Mouse (Mus musculus) testis, postnatal 10 days (tissue): ENCODE measurements around the gene Shb.

Source experiments
- DNase-seq: peaks from one replicate; pipeline ENCODE4 v3.0.0; 2021; ENCODE audit warnings: low spot score

Shb gene

GRCm38 (mm10) chr4:45527562-45528354 lies 4.5 kb downstream of the Shb start:
- DNase-seq = peak; percentile 68

DNA sequence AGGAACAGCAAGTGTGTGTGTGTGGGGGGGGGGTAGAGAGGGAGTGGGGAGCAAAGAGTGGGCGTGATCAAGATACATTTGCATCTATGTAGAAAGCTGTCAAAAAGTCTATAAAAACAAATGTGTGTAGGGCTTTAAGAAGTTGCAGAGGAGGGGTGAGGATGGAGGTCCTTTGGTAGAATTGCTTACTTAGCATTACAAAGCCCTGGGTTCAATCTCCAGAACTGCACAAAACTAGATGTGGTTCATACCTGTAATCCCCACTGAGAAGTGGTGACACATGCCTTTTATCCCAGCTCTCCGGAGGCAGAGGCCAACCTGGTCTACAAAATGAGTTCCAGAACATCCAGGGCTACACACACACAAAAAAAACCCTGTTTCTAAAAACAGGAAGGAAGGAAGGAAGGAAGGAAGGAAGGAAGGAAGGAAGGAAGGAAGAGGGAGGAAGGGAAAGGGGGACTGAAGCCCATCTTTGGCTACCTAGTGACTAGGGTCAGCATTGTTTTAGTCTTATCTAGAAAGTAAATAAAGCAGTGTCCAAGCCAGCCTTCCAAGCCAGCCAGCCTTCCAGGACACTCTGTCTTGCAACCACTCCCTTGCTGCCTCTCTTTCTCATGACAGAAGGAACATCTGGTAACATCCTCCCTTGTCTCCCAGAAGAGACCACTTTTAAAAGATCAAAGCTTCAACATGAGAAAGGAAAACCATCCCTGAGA lies 5.3 kb downstream of the Shb start:
- no peak for DNase-seq

GRCm38 (mm10) chr4:45526175-45526574 lies 6.1 kb downstream of the Shb start:
- DNase-seq = no peak

DNA sequence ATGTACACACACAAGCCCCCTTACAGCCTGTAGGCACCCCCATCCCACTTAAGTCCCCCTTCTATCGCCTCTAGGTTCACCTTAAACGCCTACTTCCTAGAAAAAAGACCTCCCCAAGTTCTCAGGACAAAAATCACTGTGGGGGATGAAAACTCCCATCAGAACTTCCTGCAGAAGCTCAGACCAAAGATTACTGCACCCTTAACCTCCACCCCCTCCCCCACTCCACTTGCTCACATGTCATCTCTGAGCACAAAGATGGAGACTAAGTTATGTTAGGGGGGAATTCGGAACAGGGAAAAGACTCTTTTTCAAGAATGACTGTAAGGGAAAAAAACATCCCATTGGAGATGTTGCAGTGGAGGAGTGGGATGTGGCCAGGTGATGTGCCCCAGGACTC lies 6.7 kb downstream of the Shb start:
- no peak for DNase-seq

DNA sequence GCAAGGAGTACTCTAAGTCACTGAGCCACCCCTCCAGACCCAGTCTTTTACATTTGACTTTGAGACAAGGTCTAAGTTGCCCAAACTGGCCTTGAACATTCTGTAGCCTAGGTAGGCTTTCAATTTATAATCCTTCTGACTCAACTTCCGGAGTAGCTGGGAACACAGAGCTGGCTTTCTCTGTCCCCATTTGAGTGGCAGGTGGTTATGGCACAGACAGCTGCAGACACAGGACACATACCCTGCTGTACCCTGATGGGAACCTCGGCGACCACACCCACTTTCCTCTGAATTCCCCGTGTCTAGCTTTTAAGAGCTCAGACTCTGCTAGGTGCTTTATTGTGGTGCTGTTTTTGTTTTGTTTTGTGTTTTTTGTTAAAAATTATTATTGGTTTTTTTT lies 7.7 kb downstream of the Shb start:
- no peak for DNase-seq

- DNase-seq = no peak
Measured at GRCm38 (mm10) chr4:45523360-45523759, 8.9 kb downstream of the Shb start.

DNA sequence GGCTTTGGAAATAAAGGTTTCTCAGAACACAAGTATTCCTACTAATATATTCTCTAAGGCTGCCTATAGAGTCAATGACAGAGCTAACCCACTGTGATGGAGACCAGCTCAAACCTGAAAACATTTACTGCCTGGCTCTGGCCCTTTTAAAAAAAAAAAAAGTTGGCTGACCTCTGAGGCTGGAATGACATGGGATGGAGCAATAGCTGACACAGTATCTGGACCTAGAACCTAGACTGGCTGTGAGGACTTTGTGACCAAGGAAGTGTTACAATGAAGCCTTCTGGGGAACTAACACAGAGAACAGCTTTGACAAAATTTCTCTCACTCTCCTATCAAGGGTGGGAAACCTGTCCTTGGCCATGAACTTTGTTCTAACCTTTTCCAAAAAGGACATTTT lies 9.3 kb downstream of the Shb start:
- DNase-seq = no peak

- no peak for DNase-seq
Measured at GRCm38 (mm10) chr4:45522583-45522900, 9.7 kb downstream of the Shb start.

- no peak for DNase-seq
Measured at GRCm38 (mm10) chr4:45521705-45522582, 10.3 kb downstream of the Shb start.

DNA sequence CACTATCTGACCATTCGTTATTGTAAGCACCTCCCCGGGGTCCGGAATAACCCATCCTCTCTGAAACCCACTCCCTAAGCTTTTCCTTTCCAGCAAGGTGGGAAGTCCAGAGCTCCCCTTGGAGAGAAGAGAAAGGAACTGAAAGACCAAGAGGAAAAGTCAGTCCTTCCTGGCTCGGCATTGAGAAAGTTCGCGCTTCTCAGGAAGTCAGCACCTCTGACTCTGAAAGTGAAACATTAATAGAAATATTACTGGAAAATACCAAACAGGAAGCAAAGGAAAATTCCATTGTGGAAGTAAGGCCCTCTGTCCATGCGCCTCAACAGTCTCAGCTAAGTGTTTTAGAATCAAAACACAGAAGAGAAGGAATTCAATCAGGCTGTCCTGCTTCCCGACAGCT lies 11.9 kb downstream of the Shb start:
- DNase-seq = no peak

DNA sequence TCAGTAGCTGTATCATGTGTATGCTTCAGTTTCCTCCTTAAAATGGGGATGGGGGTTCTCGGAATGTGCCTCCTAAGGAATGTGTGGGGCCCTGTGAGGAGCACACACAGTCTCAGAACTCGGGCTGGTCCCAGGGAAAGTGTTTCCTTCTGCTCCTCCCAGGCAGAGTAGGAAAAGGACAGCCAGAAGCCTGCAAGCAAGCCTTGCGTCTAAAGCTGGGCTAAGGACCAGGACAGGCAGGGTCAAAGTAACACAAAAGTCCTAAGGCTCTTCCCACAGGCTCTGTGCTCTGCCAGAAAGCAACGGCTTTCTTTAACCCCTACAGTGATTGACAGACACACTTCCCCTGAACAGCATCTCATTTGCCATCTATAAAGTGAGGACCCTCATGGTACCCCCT lies 14.9 kb downstream of the Shb start:
- no peak for DNase-seq

GRCm38 (mm10) chr4:45515894-45516293 lies 16.4 kb downstream of the Shb start:
- no peak for DNase-seq

GRCm38 (mm10) chr4:45514406-45514805 lies 17.9 kb downstream of the Shb start:
- no peak for DNase-seq

DNA sequence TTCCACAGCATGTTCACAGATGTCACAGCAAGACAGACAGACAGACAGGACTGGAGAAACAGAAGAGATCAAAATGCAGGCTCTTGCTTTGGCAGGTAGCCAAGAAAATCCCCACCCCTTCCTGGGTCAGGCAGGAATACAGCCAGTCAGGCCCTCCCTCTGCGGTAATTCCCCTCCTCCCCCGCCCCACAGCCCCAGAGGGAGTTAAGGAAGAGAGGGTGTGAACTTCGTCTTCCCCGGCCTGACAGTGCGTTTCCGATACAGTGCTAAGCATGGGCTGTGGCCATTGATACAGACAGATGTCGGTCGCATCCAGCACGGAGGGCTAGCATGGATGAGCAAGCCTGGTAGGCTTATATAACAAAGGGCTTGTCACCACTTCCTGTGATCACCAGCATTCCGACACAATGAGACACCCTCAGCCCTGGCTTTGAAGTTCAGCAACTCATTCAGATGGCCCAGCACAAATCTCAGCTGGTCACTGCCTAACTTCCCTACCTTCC lies 18.4 kb downstream of the Shb start:
- DNase-seq = peak; percentile 67

DNA sequence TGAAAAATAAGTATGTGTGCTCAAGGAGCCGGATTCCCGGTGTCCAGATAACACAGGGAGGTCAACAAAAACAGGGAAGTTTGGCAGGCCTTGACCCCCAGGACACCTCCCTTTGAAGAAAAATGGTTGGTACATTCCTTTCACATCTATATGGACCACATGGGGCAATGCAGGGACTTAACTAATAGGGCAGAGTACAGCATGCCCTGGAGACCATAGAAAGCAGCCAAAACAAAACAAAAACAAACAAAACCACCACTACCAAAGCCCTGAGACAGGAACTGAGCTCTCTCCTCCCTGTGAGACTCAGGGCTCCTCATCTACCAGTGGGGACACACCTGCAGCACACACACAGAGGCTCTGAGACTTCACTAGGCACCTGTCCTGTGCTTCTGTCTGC lies 18.9 kb downstream of the Shb start:
- DNase-seq = no peak

GRCm38 (mm10) chr4:45510163-45510562 lies 22.1 kb downstream of the Shb start:
- DNase-seq = peak; percentile 73

DNA sequence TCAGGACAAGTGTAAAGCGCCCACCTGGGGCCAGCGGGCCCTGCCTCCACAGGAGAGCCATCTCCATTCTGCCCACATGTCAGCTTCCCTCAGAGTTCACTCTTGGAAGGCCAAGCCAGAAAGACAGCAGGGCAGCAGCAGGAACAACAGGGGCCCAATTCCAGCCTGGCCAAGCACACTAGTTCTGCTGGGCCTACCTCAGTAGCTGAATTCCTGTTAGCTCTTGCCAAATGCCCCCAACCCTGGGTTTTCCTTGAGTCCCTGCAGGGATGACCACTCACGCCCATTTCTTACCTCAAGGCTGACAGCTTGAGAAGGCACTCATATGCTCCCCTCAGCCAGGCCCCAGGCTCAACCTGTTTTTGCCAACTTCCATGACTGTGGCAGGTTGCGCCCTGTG lies 22.9 kb downstream of the Shb start:
- no peak for DNase-seq

DNA sequence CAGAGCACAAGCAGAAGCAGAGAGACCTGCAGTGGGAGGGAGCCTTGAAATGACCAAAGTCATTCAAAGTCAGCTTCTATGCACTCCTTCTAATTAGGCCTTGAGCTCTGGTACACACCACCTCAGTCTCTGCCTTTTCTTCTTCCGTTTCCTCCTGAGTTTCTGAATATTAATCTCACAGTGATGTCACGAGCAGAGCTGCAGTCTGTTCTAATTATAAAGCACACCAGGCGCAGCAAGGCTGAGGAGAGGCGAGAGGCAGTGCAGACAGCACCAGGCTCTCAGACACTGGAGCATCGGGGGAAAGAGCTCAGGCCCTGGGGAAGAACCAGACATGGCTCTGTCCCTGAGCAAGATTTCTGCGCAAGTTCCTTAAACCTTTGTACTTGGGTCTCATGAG lies 23.8 kb downstream of the Shb start:
- DNase-seq = no peak

GRCm38 (mm10) chr4:45507476-45507875 lies 24.8 kb downstream of the Shb start:
- DNase-seq = no peak

DNA sequence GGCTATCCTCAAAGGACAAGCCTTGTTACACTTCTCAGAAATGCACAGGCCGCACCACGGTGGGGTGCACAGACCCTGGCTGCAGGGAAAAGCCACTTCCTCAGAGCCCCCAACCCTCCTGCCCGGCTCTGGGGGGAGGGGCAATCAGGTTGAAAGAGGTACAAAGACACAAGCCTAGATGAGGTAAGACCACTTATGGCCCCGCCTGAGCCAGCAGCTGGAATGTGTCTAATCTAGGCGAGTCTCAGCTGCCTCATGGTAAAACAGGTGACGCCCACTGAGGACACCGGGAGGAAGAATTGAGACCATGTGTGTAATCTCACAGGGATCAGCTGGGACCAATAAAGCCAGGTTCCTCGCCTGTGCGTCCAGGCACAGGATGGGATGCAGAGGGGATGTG lies 25.2 kb downstream of the Shb start:
- DNase-seq = no peak

GRCm38 (mm10) chr4:45506613-45507012 lies 25.7 kb downstream of the Shb start:
- no peak for DNase-seq

- no peak for DNase-seq
Measured at GRCm38 (mm10) chr4:45505671-45506070, 26.6 kb downstream of the Shb start.

DNA sequence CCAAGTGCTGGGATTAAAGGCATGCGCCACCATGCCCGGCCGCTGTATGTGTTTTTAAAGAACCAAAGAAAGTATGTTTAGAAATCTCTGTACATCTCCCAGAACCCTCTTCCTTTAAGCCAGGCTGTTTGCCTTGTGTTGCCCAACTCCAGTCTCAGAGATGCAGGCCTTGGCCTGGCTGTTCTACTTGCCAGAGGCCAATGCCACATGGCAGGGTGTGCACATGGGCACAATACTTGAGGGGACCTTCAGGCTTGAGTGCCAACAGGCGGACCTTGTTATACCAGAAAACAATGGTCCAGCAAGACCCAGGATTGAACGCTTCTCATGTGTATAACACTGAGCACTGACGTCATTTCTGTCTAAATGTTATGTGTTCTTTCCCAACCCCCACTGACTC lies 27.1 kb downstream of the Shb start:
- no peak for DNase-seq
